Comparison of ENCODE assay signal across 16 mouse cellular contexts in the genomic region with DNA sequence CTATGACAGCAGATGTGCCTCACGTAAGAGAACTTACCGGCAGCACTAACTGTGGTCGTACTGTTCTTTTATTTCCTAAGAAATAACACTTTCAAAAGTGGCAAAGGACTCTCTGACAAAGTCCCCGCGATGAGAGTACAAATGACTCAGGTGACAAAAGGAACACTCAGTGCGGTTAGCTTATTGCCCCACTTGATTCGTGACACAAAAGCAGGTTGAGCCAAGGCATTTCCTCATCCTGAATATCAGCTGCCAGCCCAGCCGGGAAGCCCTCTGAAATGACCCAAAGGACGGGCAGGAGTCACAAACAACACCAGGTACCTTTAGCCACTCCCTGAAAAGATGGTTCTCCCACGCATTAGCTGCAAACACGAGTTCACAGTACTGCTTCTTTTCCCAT.
DNase-seq lines count a peak whose midpoint lies in the region; ATAC-seq lines count a peak whose summit lies in the region.
"Had no signal": no experiment of that assay in that cellular context is flagged by ENCODE, and none has a peak within 500 bp of the region (broad histone marks: within the 10 kb centered on the region; RNA-seq: fewer than 3 reads in every experiment).

No protein-coding gene starts in this region.

- H3K27ac ChIP-seq in heart, embryonic 10.5 days: peak overlapping the region; percentile 84
- H3K27ac ChIP-seq in neural tube, embryonic 15.5 days (replicated peaks): no peak overlapping the region
- H3K27ac ChIP-seq: forebrain, embryonic 13.5 days; left cerebral cortex, adult 2 months; limb, embryonic 15.5 days had no signal

- H3K4me3 ChIP-seq in heart, embryonic 10.5 days: no peak overlapping the region; the same call in 1 of the 2 replicates
- no peak overlapping the region for H3K4me3 ChIP-seq in neural tube, embryonic 15.5 days (replicated peaks)
- H3K4me3 ChIP-seq: forebrain, embryonic 13.5 days; left cerebral cortex, adult 2 months; limb, embryonic 15.5 days had no signal

- WGBS in heart, embryonic 10.5 days: 52% methylated on average over 11 of the region's 11 CpGs
- WGBS in neural tube, embryonic 15.5 days: 31% methylated on average over 11 of the region's 11 CpGs

- no peak for DNase-seq in heart, embryonic 10.5 days (ENCODE audit: low spot score)
- no peak for DNase-seq in heart, postnatal 36 days
- peak; percentile 33 for DNase-seq in kidney, adult 9 months
- no peak for DNase-seq in kidney, postnatal 25 days
- peak; percentile 37 for DNase-seq in neural tube, embryonic 10.5 days (ENCODE audit: extremely low spot score, low spot score)
- no peak for DNase-seq in testis, postnatal 10 days (ENCODE audit: low spot score)
- no peak for DNase-seq in right cerebral cortex, adult 18-20 months
- DNase-seq: B cell, adult 2 months; cerebellum, adult 11 months; heart, postnatal 4 days; right cerebral cortex, postnatal 14 days; thymus, adult 2 months had no signal

- no peak overlapping the region for H3K4me2 ChIP-seq in neural tube, embryonic 15.5 days
- H3K4me2 ChIP-seq: forebrain, embryonic 13.5 days; limb, embryonic 15.5 days had no signal

- H3K4me1 ChIP-seq in heart, embryonic 10.5 days: peaks cover 65% of the 10 kb centered on the region
- peaks cover 9% of the 10 kb centered on the region for H3K4me1 ChIP-seq in neural tube, embryonic 15.5 days

- ATAC-seq in neural tube, embryonic 15.5 days (ENCODE audit: low FRiP score): no peak
- ATAC-seq: forebrain, embryonic 13.5 days had no signal

- no peaks in the 10 kb centered on the region for H3K27me3 ChIP-seq in heart, embryonic 10.5 days (ENCODE audit: insufficient read depth, poor library complexity, severe bottlenecking)
- H3K27me3 ChIP-seq in neural tube, embryonic 15.5 days (replicated peaks): no peaks in the 10 kb centered on the region
- H3K27me3 ChIP-seq: forebrain, embryonic 13.5 days; limb, embryonic 15.5 days had no signal

- no peak overlapping the region for H3K9ac ChIP-seq in neural tube, embryonic 15.5 days (replicated peaks)
- H3K9ac ChIP-seq: forebrain, embryonic 13.5 days; limb, embryonic 15.5 days had no signal

- intact Hi-C loops in heart, postnatal 36 days (cut with DNase I): no loop called here

- no peaks in the 10 kb centered on the region for H3K9me3 ChIP-seq in heart, embryonic 10.5 days
- H3K9me3 ChIP-seq in neural tube, embryonic 15.5 days (replicated peaks): no peaks in the 10 kb centered on the region
- H3K9me3 ChIP-seq: forebrain, embryonic 13.5 days; limb, embryonic 15.5 days had no signal

- no peaks in the 10 kb centered on the region for H3K36me3 ChIP-seq in heart, embryonic 10.5 days
- H3K36me3 ChIP-seq in neural tube, embryonic 15.5 days: no peaks in the 10 kb centered on the region
- H3K36me3 ChIP-seq: limb, embryonic 15.5 days had no signal

Comparison
In these comparisons a context has a peak if more than half of its experiments do, and no peak if none do; other contexts are left out.
1. DNase-seq: peak in kidney, adult 9 months (single experiment) and neural tube, embryonic 10.5 days (single experiment); none in heart, embryonic 10.5 days (single experiment), heart, postnatal 36 days (0 of 2), kidney, postnatal 25 days (0 of 2), testis, postnatal 10 days (single experiment) and right cerebral cortex, adult 18-20 months (single experiment).